Mouse (Mus musculus) limb, embryonic 11.5 days (tissue): ENCODE results near the gene Eml4. TPM values are rescaled to one million over a fixed set of nuclear protein-coding genes. Genes with fewer than 3 reads are reported as not detected.

Experiments
- ATAC-seq: fragments of 200-750 bp; cut with Nextera tagmentation; 2 replicates; pipeline ENCODE4 v1.8.0; 2017; ENCODE audit warnings: low read depth; ENCODE audit not compliant: insufficient number of reproducible peaks, low FRiP score, low TSS enrichment
- DNase-seq: peaks from one replicate; pipeline ENCODE4 v3.0.0-alpha.2; 2015; ENCODE audit warnings: low spot score
- H3K27ac ChIP-seq: fragments of 300-500 bp; sonication (generic); replicated peaks from 2 replicates; pipeline ENCODE4 v1.5.1; 2014; ENCODE audit warnings: low read depth, mild to moderate bottlenecking, low read length
- H3K27me3 ChIP-seq: fragments of 300-500 bp; sonication (generic); 2 replicates; pipeline ENCODE4 v1.6.1; 2014; ENCODE audit warnings: mild to moderate bottlenecking, low read length, mixed read lengths; ENCODE audit not compliant: control insufficient read depth, insufficient read depth
- H3K36me3 ChIP-seq: fragments of 300-500 bp; sonication (generic); 2 replicates; pipeline ENCODE4 v1.6.1; 2014; ENCODE audit warnings: mild to moderate bottlenecking, low read length, moderate library complexity, mixed read lengths; ENCODE audit not compliant: control insufficient read depth, insufficient read depth
- H3K4me1 ChIP-seq: fragments of 300-500 bp; sonication (generic); 2 replicates; pipeline ENCODE4 v1.6.1; 2014; ENCODE audit warnings: low read length, mixed read lengths; ENCODE audit not compliant: control insufficient read depth, insufficient read depth
- H3K4me2 ChIP-seq: fragments of 300-500 bp; sonication (generic); 2 replicates; pipeline ENCODE4 v1.6.1; 2014; ENCODE audit warnings: low read depth, mild to moderate bottlenecking, moderate library complexity; ENCODE audit not compliant: severe bottlenecking
- H3K4me3 ChIP-seq: fragments of 300-500 bp; sonication (generic); 2 replicates; pipeline ENCODE4 v1.5.1; 2014; ENCODE audit warnings: low read depth, low read length
- H3K9ac ChIP-seq: fragments of 300-500 bp; sonication (generic); 2 replicates; pipeline ENCODE4 v1.6.1; 2014; ENCODE audit warnings: mild to moderate bottlenecking, low read length
- H3K9me3 ChIP-seq: fragments of 300-500 bp; sonication (generic); 2 replicates; pipeline ENCODE4 v1.6.1; 2016; ENCODE audit warnings: low read length; ENCODE audit not compliant: control insufficient read depth
- WGBS: fragments of 180-500 bp; shearing (Covaris S2); extraction: QIAGEN DNeasy Blood & Tissue Kit; methylation state at CpG from one replicate; pipeline ENCODE4 v1.1.7; 2014; 5-methylcytosine and 5-hydroxymethylcytosine counted together
- polyA plus RNA-seq: library from polyadenylated mRNA; unstranded; fragments of >200 nt; fragmentation: Nextera tagmentation; extraction: Ambion mirVana; gene quantifications from 2 replicates; pipeline ENCODE4 v1.2.1, GENCODE M21; 2014

Gene Eml4
- polyA plus RNA-seq, 1 experiment from 2014 or later = 76.0 TPM

GRCm38 (mm10) chr17:83451367-83451766 is 100.6 kb downstream of the Eml4 start:
- no peak for DNase-seq
- H3K4me3 ChIP-seq = no peak overlapping the region
- H3K4me1 ChIP-seq = no peaks in the 10 kb centered on the region
- H3K9ac ChIP-seq = no peak overlapping the region
- peaks cover 6% of the 10 kb centered on the region for H3K36me3 ChIP-seq
- no peaks in the 10 kb centered on the region for H3K27me3 ChIP-seq
- H3K27ac ChIP-seq = no peak overlapping the region
- no peak for ATAC-seq
- WGBS = 87% methylated on average over 8 of the region's 8 CpGs
- no peak overlapping the region for H3K4me2 ChIP-seq
- no peaks in the 10 kb centered on the region for H3K9me3 ChIP-seq

- Histone ChIP-seq H3K9ac (no peak overlapping the region), H3K4me3 (no peak overlapping the region), H3K9me3 (no peaks in the 10 kb centered on the region), H3K27ac (no peak overlapping the region), H3K4me1 (no peaks in the 10 kb centered on the region), H3K4me2 (no peak overlapping the region), H3K27me3 (no peaks in the 10 kb centered on the region), H3K36me3 (peaks cover 8% of the 10 kb centered on the region)
- 97% methylated on average over 3 of the region's 3 CpGs for WGBS
- no peak for ATAC-seq
- no peak for DNase-seq
Observed at GRCm38 (mm10) chr17:83451796-83452195, 101.1 kb downstream of the Eml4 start.

GRCm38 (mm10) chr17:83452451-83452850 is 101.7 kb downstream of the Eml4 start:
- no peak for ATAC-seq
- Histone ChIP-seq H3K27me3 (no peaks in the 10 kb centered on the region), H3K4me3 (no peak overlapping the region), H3K9me3 (no peaks in the 10 kb centered on the region), H3K4me1 (no peaks in the 10 kb centered on the region), H3K27ac (no peak overlapping the region), H3K9ac (no peak overlapping the region), H3K4me2 (no peak overlapping the region), H3K36me3 (peaks cover 8% of the 10 kb centered on the region)
- WGBS = 97% methylated on average over 8 of the region's 8 CpGs
- DNase-seq = no peak

- H3K9ac ChIP-seq = no peak overlapping the region
- no peaks in the 10 kb centered on the region for H3K27me3 ChIP-seq
- 92% methylated on average over 5 of the region's 5 CpGs for WGBS
- no peaks in the 10 kb centered on the region for H3K4me1 ChIP-seq
- DNase-seq (no peak), ATAC-seq (no peak)
- H3K27ac ChIP-seq = no peak overlapping the region
- no peak overlapping the region for H3K4me2 ChIP-seq
- no peaks in the 10 kb centered on the region for H3K9me3 ChIP-seq
- H3K4me3 ChIP-seq = no peak overlapping the region
- H3K36me3 ChIP-seq = peaks cover 7% of the 10 kb centered on the region
Observed at GRCm38 (mm10) chr17:83453587-83453986, 102.9 kb downstream of the Eml4 start.

DNA sequence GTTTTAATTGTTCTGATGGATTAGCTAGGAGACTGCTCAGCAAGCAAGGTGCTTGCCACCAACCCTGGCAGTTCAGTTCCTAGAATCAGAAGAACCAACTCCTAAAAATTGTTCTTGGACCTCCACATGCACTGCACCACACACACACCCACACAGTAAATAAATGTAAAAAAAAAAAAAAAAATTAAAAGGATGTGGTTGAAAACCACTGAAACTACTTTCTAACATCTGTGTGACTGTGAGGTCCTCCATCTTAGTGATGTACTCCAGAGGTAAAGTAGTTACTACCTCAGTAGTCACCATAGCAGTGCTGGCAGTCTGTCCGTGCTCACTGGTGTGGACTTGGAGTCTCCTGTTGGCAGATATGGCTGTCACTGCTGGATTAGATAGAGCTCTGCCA is 106.5 kb downstream of the Eml4 start:
- no peaks in the 10 kb centered on the region for H3K9me3 ChIP-seq
- no peaks in the 10 kb centered on the region for H3K4me1 ChIP-seq
- ATAC-seq (no peak), DNase-seq (no peak)
- no peaks in the 10 kb centered on the region for H3K27me3 ChIP-seq
- H3K4me2 ChIP-seq = no peak overlapping the region
- peaks cover 11% of the 10 kb centered on the region; the same call in 1 of the 2 replicates for H3K36me3 ChIP-seq
- no peak overlapping the region for H3K9ac ChIP-seq
- 83% methylated on average over 1 of the region's 1 CpGs for WGBS
- no peak overlapping the region for H3K27ac ChIP-seq
- H3K4me3 ChIP-seq = no peak overlapping the region

- H3K4me3 ChIP-seq = no peak overlapping the region
- no peak overlapping the region for H3K9ac ChIP-seq
- H3K4me1 ChIP-seq = no peaks in the 10 kb centered on the region
- H3K27me3 ChIP-seq = no peaks in the 10 kb centered on the region
- no peak overlapping the region for H3K4me2 ChIP-seq
- no peak overlapping the region for H3K27ac ChIP-seq
- WGBS = 97% methylated on average over 5 of the region's 5 CpGs
- no peak for DNase-seq
- no peak for ATAC-seq
- H3K9me3 ChIP-seq = no peaks in the 10 kb centered on the region
- H3K36me3 ChIP-seq = peaks cover 15% of the 10 kb centered on the region; the same call in 1 of the 2 replicates
Observed at GRCm38 (mm10) chr17:83465969-83466368, 115.2 kb downstream of the Eml4 start.

DNA sequence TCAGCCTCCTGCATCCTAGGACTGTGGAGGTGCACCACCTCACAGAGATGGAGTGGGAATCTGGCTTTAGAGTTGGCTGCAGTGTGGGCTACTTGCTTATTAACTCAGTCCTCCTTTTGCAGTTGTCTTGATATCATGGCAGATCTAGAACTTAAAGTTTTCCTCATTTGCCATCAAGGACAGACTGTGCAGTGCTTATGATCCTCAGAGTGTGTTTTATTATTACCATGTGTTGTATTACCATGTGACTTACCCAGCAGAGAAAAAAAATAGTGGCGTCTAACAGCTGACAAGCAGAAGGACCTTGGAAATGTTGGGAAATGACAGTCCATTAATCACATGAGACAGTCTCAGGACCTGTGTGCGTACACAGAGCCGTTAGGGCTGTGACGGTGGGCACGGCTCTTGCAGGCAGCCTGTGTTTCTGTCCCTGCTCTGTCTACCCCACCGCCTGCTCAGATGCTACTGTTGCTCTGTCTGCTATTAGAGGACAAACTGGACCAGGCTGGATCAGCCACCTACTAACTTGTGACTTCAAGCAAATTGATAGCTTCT is 116.0 kb downstream of the Eml4 start:
- Histone ChIP-seq H3K36me3 (peaks cover 10% of the 10 kb centered on the region; the same call in 1 of the 2 replicates), H3K27me3 (no peaks in the 10 kb centered on the region), H3K9ac (no peak overlapping the region), H3K4me3 (no peak overlapping the region), H3K27ac (no peak overlapping the region), H3K4me1 (no peaks in the 10 kb centered on the region), H3K4me2 (no peak overlapping the region), H3K9me3 (no peaks in the 10 kb centered on the region)
- DNase-seq (no peak), ATAC-seq (no peak)
- 58% methylated on average over 6 of the region's 6 CpGs for WGBS

DNA sequence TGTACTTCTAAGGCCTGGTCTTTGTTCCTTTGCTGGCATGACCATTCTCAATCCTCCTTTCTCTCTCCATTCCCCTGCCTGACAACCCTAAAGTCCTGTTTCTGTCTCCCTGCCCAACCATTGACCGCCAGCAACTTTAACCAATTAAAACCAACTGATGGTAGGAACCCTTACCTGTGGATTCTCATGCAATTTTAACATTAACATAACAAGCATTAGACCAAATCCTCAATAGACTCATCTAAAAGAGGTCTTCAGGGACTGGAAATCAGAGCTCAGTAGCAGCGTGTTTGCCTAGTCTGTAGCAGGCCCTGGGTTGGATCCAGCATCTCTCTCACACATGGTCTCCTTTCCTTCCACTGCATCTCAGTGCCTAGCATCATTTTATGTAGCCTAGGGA is 118.9 kb downstream of the Eml4 start:
- Histone ChIP-seq H3K4me3 (no peak overlapping the region), H3K4me2 (no peak overlapping the region), H3K9ac (no peak overlapping the region), H3K27ac (no peak overlapping the region), H3K36me3 (peaks cover 10% of the 10 kb centered on the region; the same call in 1 of the 2 replicates), H3K4me1 (no peaks in the 10 kb centered on the region), H3K9me3 (no peaks in the 10 kb centered on the region), H3K27me3 (no peaks in the 10 kb centered on the region)
- ATAC-seq (no peak), DNase-seq (no peak)
- 95% methylated on average over 2 of the region's 2 CpGs for WGBS

DNA sequence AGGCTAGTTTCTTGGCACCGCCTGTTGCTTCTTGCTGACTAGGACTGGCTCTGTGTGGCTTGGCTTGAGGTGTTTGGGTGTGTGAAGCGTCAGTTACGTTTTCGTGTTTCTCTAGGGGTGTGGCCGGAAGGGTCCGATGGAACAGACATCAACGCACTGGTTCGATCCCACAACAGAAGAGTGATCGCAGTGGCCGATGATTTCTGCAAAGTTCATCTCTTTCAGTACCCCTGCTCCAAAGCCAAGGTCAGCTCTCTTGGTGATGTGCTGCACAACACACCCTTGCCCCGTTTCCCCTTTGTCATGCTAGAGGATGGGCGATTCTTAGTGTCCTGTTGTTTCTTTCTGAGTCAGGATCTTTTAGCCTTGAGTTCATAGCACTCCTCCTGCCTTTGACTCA is 126.4 kb downstream of the Eml4 start:
- no peaks in the 10 kb centered on the region for H3K4me1 ChIP-seq
- DNase-seq (no peak), ATAC-seq (no peak)
- H3K4me2 ChIP-seq = no peak overlapping the region
- H3K27ac ChIP-seq = no peak overlapping the region
- H3K9ac ChIP-seq = no peak overlapping the region
- H3K9me3 ChIP-seq = no peaks in the 10 kb centered on the region
- H3K27me3 ChIP-seq = no peaks in the 10 kb centered on the region
- no peak overlapping the region for H3K4me3 ChIP-seq
- H3K36me3 ChIP-seq = peaks cover 26% of the 10 kb centered on the region; the same call in 1 of the 2 replicates
- WGBS = 96% methylated on average over 12 of the region's 12 CpGs
